Mouse (Mus musculus): ENCODE data around the gene Ugcg. TPM values are rescaled to one million over a fixed set of nuclear protein-coding genes. Genes with fewer than 3 reads are reported as not detected.

The Ugcg gene
- polyA plus RNA-seq, 1 experiment = 28.7 TPM

- Histone ChIP-seq H3K4me3 (replicated peaks; ENCODE audit: extremely low read depth, low read depth, low read length) (no peak overlapping the region), H3K4me1 (ENCODE audit: control insufficient read depth, insufficient read depth, low read length) (peaks cover 35% of the 10 kb centered on the region)
- WGBS = 32% methylated on average over 8 of the region's 8 CpGs
- no peak for DNase-seq
- no peak for TF ChIP-seq CTCF (IDR thresholded peaks at IDR 0.05; ENCODE audit: insufficient read depth, low read length)
- no peak for TF ChIP-seq POLR2A (IDR thresholded peaks at IDR 0.05; ENCODE audit: borderline replicate concordance, extremely low read depth, low read depth, low read length)
These were observed 10.7 kb downstream of the Ugcg start for GRCm38 (mm10) chr4:59199805-59200204.

GRCm38 (mm10) chr4:59200636-59201035 is 11.6 kb downstream of the Ugcg start:
- H3K4me3 ChIP-seq (replicated peaks; ENCODE audit: extremely low read depth, low read depth, low read length) = no peak overlapping the region
- WGBS = 49% methylated on average over 3 of the region's 3 CpGs
- H3K4me1 ChIP-seq (ENCODE audit: control insufficient read depth, insufficient read depth, low read length) = peaks cover 37% of the 10 kb centered on the region
- DNase-seq = no peak
- TF ChIP-seq CTCF (IDR thresholded peaks at IDR 0.05; ENCODE audit: insufficient read depth, low read length) (no peak), POLR2A (IDR thresholded peaks at IDR 0.05; ENCODE audit: borderline replicate concordance, extremely low read depth, low read depth, low read length) (no peak)

- WGBS = 55% methylated on average over 4 of the region's 4 CpGs
These were observed 15.6 kb downstream of the Ugcg start for GRCm38 (mm10) chr4:59204616-59205015.

GRCm38 (mm10) chr4:59205758-59206340 is 16.8 kb downstream of the Ugcg start:
- 27% methylated on average over 2 of the region's 2 CpGs for WGBS
- H3K4me1 ChIP-seq (ENCODE audit: control insufficient read depth, insufficient read depth, low read length) = peaks cover 21% of the 10 kb centered on the region
- no peak for TF ChIP-seq CTCF (IDR thresholded peaks at IDR 0.05; ENCODE audit: insufficient read depth, low read length)
- no peak for TF ChIP-seq POLR2A (IDR thresholded peaks at IDR 0.05; ENCODE audit: borderline replicate concordance, extremely low read depth, low read depth, low read length)
- DNase-seq = no peak
- no peak overlapping the region for H3K4me3 ChIP-seq (replicated peaks; ENCODE audit: extremely low read depth, low read depth, low read length)

More at GRCm38 (mm10) chr4:59204616-59205015, 15.6 kb downstream of the Ugcg start:
- no peak for TF ChIP-seq POLR2A (IDR thresholded peaks at IDR 0.05; ENCODE audit: borderline replicate concordance, extremely low read depth, low read depth, low read length)
- no peak for TF ChIP-seq CTCF (IDR thresholded peaks at IDR 0.05; ENCODE audit: insufficient read depth, low read length)
- no peak for DNase-seq
- H3K4me1 ChIP-seq (ENCODE audit: control insufficient read depth, insufficient read depth, low read length) = peaks cover 27% of the 10 kb centered on the region
- H3K4me3 ChIP-seq (replicated peaks; ENCODE audit: extremely low read depth, low read depth, low read length) = no peak overlapping the region

GRCm38 (mm10) chr4:59206600-59206999 is 17.5 kb downstream of the Ugcg start:
- peaks cover 17% of the 10 kb centered on the region for H3K4me1 ChIP-seq (ENCODE audit: control insufficient read depth, insufficient read depth, low read length)
- no peak for TF ChIP-seq POLR2A (IDR thresholded peaks at IDR 0.05; ENCODE audit: borderline replicate concordance, extremely low read depth, low read depth, low read length)
- no peak for TF ChIP-seq CTCF (IDR thresholded peaks at IDR 0.05; ENCODE audit: insufficient read depth, low read length)
- DNase-seq = no peak
- WGBS = 71% methylated on average over 4 of the region's 4 CpGs
- no peak overlapping the region for H3K4me3 ChIP-seq (replicated peaks; ENCODE audit: extremely low read depth, low read depth, low read length)

GRCm38 (mm10) chr4:59208607-59209006 is 19.6 kb downstream of the Ugcg start:
- WGBS = 92% methylated on average over 4 of the region's 4 CpGs
- TF ChIP-seq POLR2A (IDR thresholded peaks at IDR 0.05; ENCODE audit: borderline replicate concordance, extremely low read depth, low read depth, low read length) = no peak
- no peak for TF ChIP-seq CTCF (IDR thresholded peaks at IDR 0.05; ENCODE audit: insufficient read depth, low read length)
- Histone ChIP-seq H3K4me3 (replicated peaks; ENCODE audit: extremely low read depth, low read depth, low read length) (no peak overlapping the region), H3K4me1 (ENCODE audit: control insufficient read depth, insufficient read depth, low read length) (peaks cover 13% of the 10 kb centered on the region)
- DNase-seq = no peak

GRCm38 (mm10) chr4:59211181-59211580 is 22.1 kb downstream of the Ugcg start:
- Histone ChIP-seq H3K4me1 (ENCODE audit: control insufficient read depth, insufficient read depth, low read length) (peaks cover 4% of the 10 kb centered on the region), H3K4me3 (replicated peaks; ENCODE audit: extremely low read depth, low read depth, low read length) (no peak overlapping the region)
- no peak for DNase-seq
- no peak for TF ChIP-seq CTCF (IDR thresholded peaks at IDR 0.05; ENCODE audit: insufficient read depth, low read length)
- no peak for TF ChIP-seq POLR2A (IDR thresholded peaks at IDR 0.05; ENCODE audit: borderline replicate concordance, extremely low read depth, low read depth, low read length)
- 67% methylated on average over 9 of the region's 9 CpGs for WGBS

GRCm38 (mm10) chr4:59213833-59214232 is 24.8 kb downstream of the Ugcg start:
- no peak overlapping the region for H3K4me3 ChIP-seq (replicated peaks; ENCODE audit: extremely low read depth, low read depth, low read length)
- DNase-seq = no peak
- WGBS = 79% methylated on average over 4 of the region's 4 CpGs
- TF ChIP-seq CTCF (IDR thresholded peaks at IDR 0.05; ENCODE audit: insufficient read depth, low read length) (no peak), POLR2A (IDR thresholded peaks at IDR 0.05; ENCODE audit: borderline replicate concordance, extremely low read depth, low read depth, low read length) (no peak)
- H3K4me1 ChIP-seq (ENCODE audit: control insufficient read depth, insufficient read depth, low read length) = peaks cover 4% of the 10 kb centered on the region

GRCm38 (mm10) chr4:59214695-59215094 is 25.6 kb downstream of the Ugcg start:
- 83% methylated on average over 5 of the region's 5 CpGs for WGBS
- DNase-seq = no peak
- no peak for TF ChIP-seq CTCF (IDR thresholded peaks at IDR 0.05; ENCODE audit: insufficient read depth, low read length)
- no peak for TF ChIP-seq POLR2A (IDR thresholded peaks at IDR 0.05; ENCODE audit: borderline replicate concordance, extremely low read depth, low read depth, low read length)
- H3K4me1 ChIP-seq (ENCODE audit: control insufficient read depth, insufficient read depth, low read length) = peaks cover 4% of the 10 kb centered on the region
- H3K4me3 ChIP-seq (replicated peaks; ENCODE audit: extremely low read depth, low read depth, low read length) = no peak overlapping the region

- H3K4me3 ChIP-seq (replicated peaks; ENCODE audit: extremely low read depth, low read depth, low read length) = no peak overlapping the region
- H3K4me1 ChIP-seq (ENCODE audit: control insufficient read depth, insufficient read depth, low read length) = peaks cover under 1% of the 10 kb centered on the region
- TF ChIP-seq POLR2A (IDR thresholded peaks at IDR 0.05; ENCODE audit: borderline replicate concordance, extremely low read depth, low read depth, low read length) (no peak), CTCF (IDR thresholded peaks at IDR 0.05; ENCODE audit: insufficient read depth, low read length) (no peak)
- DNase-seq = no peak
- 90% methylated on average over 3 of the region's 3 CpGs for WGBS
These were observed 26.5 kb downstream of the Ugcg start for GRCm38 (mm10) chr4:59215585-59215984.
